Mouse (Mus musculus) CH12.LX (cell line): ENCODE results near the gene Hgd. TPM values are rescaled to one million over a fixed set of nuclear protein-coding genes. Genes with fewer than 3 reads are reported as not detected.

Experiments
- DNase-seq: peaks from one replicate; pipeline ENCODE4 v3.0.0-alpha.2; 2013; ENCODE audit errors: extremely low read depth
- H3K27ac ChIP-seq: 2 replicates; pipeline ENCODE4 v1.5.1; 2012; ENCODE audit warnings: low read depth, mild to moderate bottlenecking, control low read depth, moderate library complexity; ENCODE audit not compliant: insufficient read depth
- H3K27me3 ChIP-seq: replicated peaks from 2 replicates; pipeline ENCODE3; 2012; ENCODE audit warnings: inconsistent platforms
- H3K36me3 ChIP-seq, 2 experiments: replicated peaks in 1 of 2; 2 replicates each; pipeline versions ENCODE3 to v1.6.1; 2012; ENCODE audit warnings: inconsistent platforms in 1 of 2, low read length in 1 of 2, mild to moderate bottlenecking in 1 of 2, mixed read lengths in 1 of 2, moderate library complexity in 1 of 2; ENCODE audit not compliant: control insufficient read depth in 1 of 2, insufficient read depth in 1 of 2
- H3K4me1 ChIP-seq, 2 experiments: 2 replicates each; pipeline ENCODE4 v1.6.1; 2012; ENCODE audit warnings: inconsistent platforms in 1 of 2, moderate library complexity in 1 of 2; ENCODE audit not compliant: insufficient read depth in 2 of 2, control insufficient read depth in 1 of 2
- H3K4me2 ChIP-seq: 2 replicates; pipeline ENCODE4 v1.6.1; 2012; ENCODE audit warnings: low read depth, mild to moderate bottlenecking, control low read depth; ENCODE audit not compliant: poor library complexity, insufficient read depth, severe bottlenecking
- H3K4me3 ChIP-seq, 3 experiments: fragments of 150-350 bp in 1 of 3; sonication (generic) in 1 of 3; replicated peaks in 1 of 3; 2 replicates each; pipeline versions ENCODE3 to v1.5.1; 2011 to 2012; ENCODE audit warnings: low read depth in 2 of 3, low read length in 2 of 3, mild to moderate bottlenecking in 2 of 3, moderate library complexity in 2 of 3, control low read depth in 1 of 3, improper control_type of control experiment in 1 of 3, inconsistent platforms in 1 of 3, mixed read lengths in 1 of 3; ENCODE audit not compliant: poor library complexity in 1 of 3
- H3K79me2 ChIP-seq: replicated peaks from 2 replicates; pipeline ENCODE4 v1.6.1; 2012; ENCODE audit warnings: mild to moderate bottlenecking, moderate library complexity; ENCODE audit not compliant: control insufficient read depth, poor library complexity, insufficient read depth, severe bottlenecking; ENCODE audit errors: extremely low read depth
- H3K9ac ChIP-seq: 2 replicates; pipeline ENCODE4 v1.6.1; 2012; ENCODE audit warnings: low read depth, mild to moderate bottlenecking, control low read depth, moderate library complexity; ENCODE audit not compliant: insufficient read depth
- H3K9me3 ChIP-seq: replicated peaks from 2 replicates; pipeline ENCODE3; 2012; ENCODE audit warnings: low read length, inconsistent platforms, mixed read lengths
- BHLHE40 ChIP-seq: IDR thresholded peaks from 2 replicates; pipeline ENCODE4 v1.6.1; 2011; ENCODE audit warnings: mild to moderate bottlenecking, low read depth, low read length, improper control_type of control experiment
- CHD1 ChIP-seq: IDR thresholded peaks from 2 replicates; pipeline ENCODE4 v1.6.1; 2012; ENCODE audit warnings: low read depth, low read length, improper control_type of control experiment, inconsistent platforms
- CHD2 ChIP-seq: IDR thresholded peaks from 2 replicates; pipeline ENCODE4 v1.6.1; 2011; ENCODE audit warnings: low read length, improper control_type of control experiment
- CTCF ChIP-seq, 2 experiments: IDR thresholded peaks in 1 of 2; conservative IDR thresholded peaks in 1 of 2; 2 replicates each; pipeline ENCODE4 v1.5.1; 2011 to 2012; ENCODE audit warnings: low read depth in 2 of 2, low read length in 2 of 2, improper control_type of control experiment in 1 of 2, inconsistent platforms in 1 of 2, mild to moderate bottlenecking in 1 of 2, moderate library complexity in 1 of 2
- E2F4 ChIP-seq: IDR thresholded peaks from 2 replicates; pipeline ENCODE4 v1.6.1; 2011; ENCODE audit warnings: low read depth, low read length, improper control_type of control experiment; ENCODE audit not compliant: insufficient replicate concordance
- ELF1 ChIP-seq: IDR thresholded peaks from 2 replicates; pipeline ENCODE4 v1.6.1; 2014; ENCODE audit warnings: low read depth, mild to moderate bottlenecking, inconsistent platforms, low read length, improper control_type of control experiment
- EP300 ChIP-seq: IDR thresholded peaks from 2 replicates; pipeline ENCODE4 v1.6.1; 2011; ENCODE audit warnings: low read length, improper control_type of control experiment
- ETS1 ChIP-seq: conservative IDR thresholded peaks from 2 replicates; pipeline ENCODE4 v1.6.1; 2012; ENCODE audit warnings: low read depth, mild to moderate bottlenecking, inconsistent platforms, low read length, improper control_type of control experiment, moderate library complexity
- GABPA ChIP-seq: IDR thresholded peaks from 2 replicates; pipeline ENCODE4 v1.6.1; 2012; ENCODE audit warnings: low read depth, low read length, improper control_type of control experiment, inconsistent platforms; ENCODE audit not compliant: insufficient replicate concordance
- HCFC1 ChIP-seq: IDR thresholded peaks from 2 replicates; pipeline ENCODE4 v1.6.1; 2012; ENCODE audit warnings: low read depth, mild to moderate bottlenecking, inconsistent platforms, low read length, improper control_type of control experiment
- IRF4 ChIP-seq: IDR thresholded peaks from 2 replicates; pipeline ENCODE4 v1.6.1; 2014; ENCODE audit warnings: low read depth, mild to moderate bottlenecking, inconsistent platforms, low read length, improper control_type of control experiment
- JUN ChIP-seq: IDR thresholded peaks from 2 replicates; pipeline ENCODE4 v1.6.1; 2011; ENCODE audit warnings: low read depth, mild to moderate bottlenecking, low read length, improper control_type of control experiment, moderate library complexity; ENCODE audit not compliant: insufficient read depth
- JUND ChIP-seq: conservative IDR thresholded peaks from 2 replicates; pipeline ENCODE4 v1.6.1; 2011; ENCODE audit warnings: low read depth, low read length, improper control_type of control experiment
- KAT2A ChIP-seq: IDR thresholded peaks from 2 replicates; pipeline ENCODE4 v1.6.1; 2012; ENCODE audit warnings: low read length, improper control_type of control experiment, inconsistent platforms; ENCODE audit not compliant: insufficient replicate concordance
- MAFK ChIP-seq: IDR thresholded peaks from 2 replicates; pipeline ENCODE4 v1.6.1; 2011; ENCODE audit warnings: low read length, improper control_type of control experiment; ENCODE audit not compliant: insufficient replicate concordance
- MAX ChIP-seq: IDR thresholded peaks from 2 replicates; pipeline ENCODE4 v1.6.1; 2011; ENCODE audit warnings: low read length, improper control_type of control experiment
- MAZ ChIP-seq: IDR thresholded peaks from 2 replicates; pipeline ENCODE4 v1.6.1; 2012; ENCODE audit warnings: low read depth, mild to moderate bottlenecking, inconsistent platforms, low read length, improper control_type of control experiment, moderate library complexity
- MEF2A ChIP-seq: IDR thresholded peaks from 2 replicates; pipeline ENCODE4 v1.6.1; 2014; ENCODE audit warnings: low read depth, mild to moderate bottlenecking, inconsistent platforms, low read length, improper control_type of control experiment, borderline replicate concordance
- MXI1 ChIP-seq: IDR thresholded peaks from 2 replicates; pipeline ENCODE4 v1.6.1; 2011; ENCODE audit warnings: mild to moderate bottlenecking, low read depth, low read length, improper control_type of control experiment
- MYC ChIP-seq: IDR thresholded peaks from 2 replicates; pipeline ENCODE4 v1.6.1; 2011; ENCODE audit warnings: low read depth, mild to moderate bottlenecking, improper control_type of control experiment, low read length
- NELFE ChIP-seq: IDR thresholded peaks from 2 replicates; pipeline ENCODE4 v1.6.1; 2011; ENCODE audit warnings: low read depth, low read length, improper control_type of control experiment
- NRF1 ChIP-seq: IDR thresholded peaks from 2 replicates; pipeline ENCODE4 v1.6.1; 2014; ENCODE audit warnings: low read depth, mild to moderate bottlenecking, inconsistent platforms, low read length, improper control_type of control experiment, moderate library complexity
- PAX5 ChIP-seq: IDR thresholded peaks from 2 replicates; pipeline ENCODE4 v1.6.1; 2012; ENCODE audit warnings: low read length, inconsistent platforms, mixed read lengths
- POLR2A ChIP-seq: IDR thresholded peaks from 2 replicates; pipeline ENCODE4 v1.6.1; 2011; ENCODE audit warnings: low read depth, mild to moderate bottlenecking, improper control_type of control experiment, low read length
- POLR2AphosphoS2 ChIP-seq: IDR thresholded peaks from 2 replicates; pipeline ENCODE4 v1.6.1; 2011; ENCODE audit warnings: low read depth, low read length, improper control_type of control experiment
- RAD21 ChIP-seq: IDR thresholded peaks from 2 replicates; pipeline ENCODE4 v1.6.1; 2011; ENCODE audit warnings: low read depth, mild to moderate bottlenecking, low read length, improper control_type of control experiment, moderate library complexity
- RCOR1 ChIP-seq: conservative IDR thresholded peaks from 2 replicates; pipeline ENCODE4 v1.6.1; 2012; ENCODE audit warnings: low read depth, mild to moderate bottlenecking, inconsistent platforms, low read length, improper control_type of control experiment
- SIN3A ChIP-seq: IDR thresholded peaks from 2 replicates; pipeline ENCODE4 v1.6.1; 2012; ENCODE audit warnings: low read length, improper control_type of control experiment, inconsistent platforms
- SMC3 ChIP-seq: IDR thresholded peaks from 2 replicates; pipeline ENCODE4 v1.6.1; 2011; ENCODE audit warnings: low read depth, low read length, improper control_type of control experiment
- TBP ChIP-seq: conservative IDR thresholded peaks from 2 replicates; pipeline ENCODE4 v1.6.1; 2011; ENCODE audit warnings: low read depth, low read length, improper control_type of control experiment
- TCF12 ChIP-seq: IDR thresholded peaks from 2 replicates; pipeline ENCODE4 v1.6.1; 2014; ENCODE audit warnings: low read depth, mild to moderate bottlenecking, inconsistent platforms, low read length, improper control_type of control experiment
- UBTF ChIP-seq: IDR thresholded peaks from 2 replicates; pipeline ENCODE4 v1.6.1; 2012; ENCODE audit warnings: low read depth, mild to moderate bottlenecking, inconsistent platforms, low read length, improper control_type of control experiment, moderate library complexity
- USF1 ChIP-seq: IDR thresholded peaks from 2 replicates; pipeline ENCODE4 v1.6.1; 2014; ENCODE audit warnings: low read depth, mild to moderate bottlenecking, inconsistent platforms, low read length, improper control_type of control experiment
- USF2 ChIP-seq: conservative IDR thresholded peaks from 2 replicates; pipeline ENCODE4 v1.6.1; 2011; ENCODE audit warnings: low read depth, low read length, improper control_type of control experiment
- ZC3H11A ChIP-seq: IDR thresholded peaks from 2 replicates; pipeline ENCODE4 v1.6.1; 2012; ENCODE audit warnings: low read depth, mild to moderate bottlenecking, inconsistent platforms, low read length, improper control_type of control experiment
- ZKSCAN1 ChIP-seq: IDR thresholded peaks from 2 replicates; pipeline ENCODE4 v1.6.1; 2012; ENCODE audit warnings: low read depth, inconsistent platforms, low read length, improper control_type of control experiment, borderline replicate concordance
- ZMIZ1 ChIP-seq: IDR thresholded peaks from 2 replicates; pipeline ENCODE4 v1.6.1; 2012; ENCODE audit warnings: low read depth, mild to moderate bottlenecking, inconsistent platforms, low read length, improper control_type of control experiment
- ZNF384 ChIP-seq: IDR thresholded peaks from 2 replicates; pipeline ENCODE4 v1.6.1; 2012; ENCODE audit warnings: low read depth, low read length, improper control_type of control experiment, inconsistent platforms
- dilution Hi-C: fragments of 300-500 bp; cut with MboI; formaldehyde crosslinking; loops from 2 replicates; pipeline ENCODE4 v1.14.3; 2020; ENCODE audit warnings: low sequenced_read_pairs; ENCODE audit not compliant: extremely low pct_unique_long_range_greater_than_20kb, extremely low pct_ligation_motif_present
- in situ Hi-C: fragments of 300-500 bp; cut with MboI; formaldehyde crosslinking; loops from 3 replicates; pipeline ENCODE4 v1.14.3; 2019; ENCODE audit warnings: low sequenced_read_pairs, low pct_ligation_motif_present, low pct_unique_long_range_greater_than_20kb, mixed read lengths
- polyA plus RNA-seq: library from polyadenylated mRNA; unstranded; fragments of >175 nt; gene quantifications from 2 replicates; pipeline ENCODE4 v1.2.1, GENCODE M21; 2012; ENCODE audit warnings: low read depth; ENCODE audit not compliant: insufficient read length
- total RNA-seq, 2 experiments: library from RNA; depleted of rRNA; stranded (reverse); fragments of 300-350 nt in 1 of 2; fragments of >200 nt in 1 of 2; gene quantifications; 2 replicates each; pipeline ENCODE4 v1.2.3; 2012 to 2014

The Hgd gene
- total and polyA plus RNA-seq, 3 experiments = not detected

DNA sequence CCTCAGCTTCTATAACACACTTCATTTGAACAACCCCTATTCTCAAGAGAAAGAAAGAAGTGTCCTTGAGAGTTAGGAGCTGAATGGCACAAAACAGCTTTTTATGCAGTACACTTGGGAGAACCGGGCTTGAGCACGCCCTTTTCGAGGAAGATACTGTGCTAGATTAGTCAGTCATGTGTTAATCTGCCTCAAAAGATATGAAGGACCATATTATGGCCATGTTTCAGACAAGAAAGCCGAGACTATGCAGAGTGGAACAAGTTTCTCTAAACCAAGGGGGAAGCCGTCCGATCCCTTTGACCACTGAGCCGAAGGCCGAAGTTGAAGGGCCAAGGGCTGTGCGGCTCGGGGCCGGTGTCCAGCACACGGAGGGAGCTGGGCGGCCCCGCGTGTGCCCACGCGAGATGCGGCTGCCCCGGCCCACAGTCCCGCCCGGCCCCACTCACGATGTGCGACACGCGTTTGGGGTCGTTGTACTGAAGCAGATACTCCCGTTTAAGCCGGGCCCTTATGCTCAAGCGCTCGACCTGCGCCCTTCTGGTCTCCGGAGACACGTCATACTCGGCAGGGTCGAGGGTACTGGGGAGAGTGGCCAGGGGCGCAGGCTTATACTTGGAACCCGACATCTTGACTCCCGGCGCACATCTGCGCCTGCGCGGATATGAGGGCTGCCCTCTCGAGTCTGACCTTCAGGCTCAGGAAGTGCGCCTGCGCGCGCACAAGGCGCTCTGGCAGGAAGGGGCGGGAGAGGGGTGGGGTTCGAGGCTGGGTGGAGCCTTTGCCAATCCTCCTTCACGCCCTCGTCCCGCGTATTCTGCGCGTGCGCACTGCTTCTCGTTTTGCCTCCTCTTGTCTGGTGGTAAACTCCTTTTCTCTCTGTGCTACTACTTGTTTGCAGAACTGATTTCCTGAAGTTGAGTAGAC is 74.0 kb downstream of the Hgd start, which contains the start of gene Ndufb4:
Ndufb4 (minus strand) TSS at position 723 of the 927 bp plus-strand sequence.
- no peaks in the 10 kb centered on the region for H3K9me3 ChIP-seq
- H3K79me2 ChIP-seq = peaks cover 23% of the 10 kb centered on the region
- H3K4me2 ChIP-seq = peak within 1 kb of the TSS; percentile 95
- peak within 1 kb of the TSS; percentile 69 to 89 (median 85) for H3K4me3 ChIP-seq
- H3K9ac ChIP-seq = peak within 1 kb of the TSS; percentile 93
- peaks cover 14 to 47% of the 10 kb centered on the region in 2 experiments for H3K4me1 ChIP-seq
- H3K36me3 ChIP-seq = peaks cover 0 to 22% of the 10 kb centered on the region in 2 experiments
- TF ChIP-seq GABPA = no peak; the same call in 1 of the 2 replicates
- TF ChIP-seq E2F4 = no peak
- TF ChIP-seq SIN3A = no peak
- TF ChIP-seq PAX5 = no peak
- no peak for TF ChIP-seq EP300
- TF ChIP-seq ETS1 = no peak
- TF ChIP-seq CTCF (conservative IDR thresholded peaks at IDR 0.05 in 1 of 2, IDR thresholded peaks at IDR 0.05 in 1 of 2; ENCODE audit: low read depth in 2 of 2, low read length in 2 of 2) = no peak
- no peak for TF ChIP-seq MAFK
- no peak for TF ChIP-seq SMC3
- peak; percentile 82 for TF ChIP-seq ELF1
- TF ChIP-seq POLR2A = peak; percentile 72
- no peak for TF ChIP-seq JUND
- no peak for TF ChIP-seq BHLHE40
- TF ChIP-seq MEF2A = no peak
- TF ChIP-seq USF1 = no peak
- TF ChIP-seq CHD1 = no peak; the same call in 1 of the 2 replicates
- TF ChIP-seq RCOR1 = no peak
- 0 out of 2 replicates have a peak, but pooled peaks have one; percentile 55 for TF ChIP-seq MXI1
- TF ChIP-seq ZMIZ1 = 0 out of 2 replicates have a peak, but pooled peaks have one; percentile 23
- peak; percentile 56 for TF ChIP-seq TCF12
- peak; percentile 85 for TF ChIP-seq NRF1
- TF ChIP-seq HCFC1 = peak; percentile 84
- no peak for TF ChIP-seq RAD21
- TF ChIP-seq CHD2 = no peak
- no peak for TF ChIP-seq MYC
- peak; percentile 66; the same call in 1 of the 2 replicates for TF ChIP-seq KAT2A
- TF ChIP-seq ZKSCAN1 = no peak
- peak; percentile 4; the same call in 1 of the 2 replicates for TF ChIP-seq IRF4
- 0 out of 2 replicates have a peak, but pooled peaks have one; percentile 57 for TF ChIP-seq POLR2AphosphoS2
- TF ChIP-seq JUN = no peak
- TF ChIP-seq TBP = peak; percentile 51; the same call in 1 of the 2 replicates
- TF ChIP-seq ZC3H11A = no peak
- no peak for TF ChIP-seq ZNF384
- TF ChIP-seq MAZ = no peak
- peak; percentile 39; the same call in 1 of the 2 replicates for TF ChIP-seq MAX
- TF ChIP-seq NELFE = peak; percentile 79; the same call in 1 of the 2 replicates
- TF ChIP-seq UBTF = no peak
- no peak for TF ChIP-seq USF2
- dilution Hi-C loops = no loop called here
- peak within 1 kb of the TSS; percentile 13; the same call in 1 of the 2 replicates for H3K27ac ChIP-seq
- peak; percentile 100 for DNase-seq
- H3K27me3 ChIP-seq = no peaks in the 10 kb centered on the region
- in situ Hi-C loops = no loop called here
